Mouse (Mus musculus): Measurements from ENCODE around the gene Auts2. TPM values are rescaled to one million over a fixed set of nuclear protein-coding genes. Genes with fewer than 3 reads are reported as not detected.

The Auts2 gene
- polyA plus RNA-seq, 1 experiment from 2014 or later: 14.7 TPM

DNA sequence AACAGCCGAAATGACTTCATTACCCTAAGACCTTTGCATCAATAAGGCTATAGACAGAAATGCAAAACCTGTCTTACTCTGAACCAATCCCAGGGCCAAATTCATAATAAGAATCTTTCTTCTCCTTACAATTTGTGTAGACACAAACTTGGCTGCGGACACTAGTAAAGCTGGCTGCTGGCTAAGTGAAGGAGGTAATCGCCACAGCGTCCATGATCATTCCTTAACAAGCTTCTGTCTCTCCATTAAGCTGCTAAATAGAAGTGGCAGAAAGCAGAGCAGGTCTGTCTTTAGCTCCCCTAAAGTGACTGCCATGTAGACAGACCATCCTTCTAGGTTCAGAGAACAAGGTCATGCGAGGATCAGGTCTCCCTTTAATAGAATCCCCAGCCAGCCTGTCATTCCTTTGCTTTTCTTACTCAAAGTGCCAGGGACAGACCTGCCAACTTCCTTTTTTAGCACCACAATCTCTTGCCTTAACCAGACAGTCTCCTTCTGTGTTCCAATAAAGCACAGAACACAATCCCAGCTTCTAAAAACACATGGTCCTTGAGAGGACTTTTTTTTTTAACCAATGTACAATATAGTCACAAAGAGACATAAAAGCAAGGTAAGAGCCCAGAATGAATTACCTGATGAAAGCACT, 70.8 kb downstream of the Auts2 start:
- H3K4me3 ChIP-seq (ENCODE audit: low read length): no peak overlapping the region
- H3K36me3 ChIP-seq (ENCODE audit: control insufficient read depth, insufficient read depth, low read length): no peaks in the 10 kb centered on the region
- no peaks in the 10 kb centered on the region for H3K27me3 ChIP-seq (replicated peaks; ENCODE audit: control insufficient read depth, insufficient read depth, low read length)
- H3K4me1 ChIP-seq (ENCODE audit: control insufficient read depth, insufficient read depth, low read length): no peaks in the 10 kb centered on the region
- no peak for ATAC-seq
- no peak overlapping the region for H3K4me2 ChIP-seq (ENCODE audit: low read depth, low read length)
- no peak overlapping the region for H3K9ac ChIP-seq (ENCODE audit: low read depth, low read length)
- WGBS: 84% methylated on average over 5 of the region's 5 CpGs
- H3K9me3 ChIP-seq (ENCODE audit: control insufficient read depth, low read length): no peaks in the 10 kb centered on the region
- no peak overlapping the region for H3K27ac ChIP-seq (ENCODE audit: low read length)

DNA sequence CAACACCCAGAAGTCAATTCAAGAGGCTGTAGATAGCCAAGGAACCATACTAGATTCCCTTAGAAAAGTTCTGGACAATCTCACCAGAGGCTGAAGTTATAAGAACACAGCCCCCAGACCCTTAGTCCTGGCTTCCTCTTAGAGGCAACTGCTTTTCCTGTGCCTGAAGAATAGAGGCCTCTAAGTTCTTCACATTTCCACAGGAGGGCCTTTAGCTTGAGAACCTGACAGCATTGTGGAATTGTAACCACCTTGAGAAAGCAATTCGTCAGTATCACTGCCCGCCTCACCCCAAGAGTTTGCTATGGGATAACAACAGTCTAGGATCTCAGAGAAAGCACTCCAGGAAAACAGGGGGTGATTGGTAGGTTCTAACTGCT, 75.8 kb downstream of the Auts2 start:
- Histone ChIP-seq H3K27ac (ENCODE audit: low read length) (no peak overlapping the region), H3K27me3 (replicated peaks; ENCODE audit: control insufficient read depth, insufficient read depth, low read length) (no peaks in the 10 kb centered on the region), H3K36me3 (ENCODE audit: control insufficient read depth, insufficient read depth, low read length) (no peaks in the 10 kb centered on the region), H3K4me1 (ENCODE audit: control insufficient read depth, insufficient read depth, low read length) (peaks cover 4% of the 10 kb centered on the region; the same call in 1 of the 2 replicates), H3K9ac (ENCODE audit: low read depth, low read length) (no peak overlapping the region), H3K9me3 (ENCODE audit: control insufficient read depth, low read length) (no peaks in the 10 kb centered on the region), H3K4me3 (ENCODE audit: low read length) (no peak overlapping the region), H3K4me2 (ENCODE audit: low read depth, low read length) (no peak overlapping the region)
- ATAC-seq: no peak
- 82% methylated on average over 2 of the region's 2 CpGs for WGBS

DNA sequence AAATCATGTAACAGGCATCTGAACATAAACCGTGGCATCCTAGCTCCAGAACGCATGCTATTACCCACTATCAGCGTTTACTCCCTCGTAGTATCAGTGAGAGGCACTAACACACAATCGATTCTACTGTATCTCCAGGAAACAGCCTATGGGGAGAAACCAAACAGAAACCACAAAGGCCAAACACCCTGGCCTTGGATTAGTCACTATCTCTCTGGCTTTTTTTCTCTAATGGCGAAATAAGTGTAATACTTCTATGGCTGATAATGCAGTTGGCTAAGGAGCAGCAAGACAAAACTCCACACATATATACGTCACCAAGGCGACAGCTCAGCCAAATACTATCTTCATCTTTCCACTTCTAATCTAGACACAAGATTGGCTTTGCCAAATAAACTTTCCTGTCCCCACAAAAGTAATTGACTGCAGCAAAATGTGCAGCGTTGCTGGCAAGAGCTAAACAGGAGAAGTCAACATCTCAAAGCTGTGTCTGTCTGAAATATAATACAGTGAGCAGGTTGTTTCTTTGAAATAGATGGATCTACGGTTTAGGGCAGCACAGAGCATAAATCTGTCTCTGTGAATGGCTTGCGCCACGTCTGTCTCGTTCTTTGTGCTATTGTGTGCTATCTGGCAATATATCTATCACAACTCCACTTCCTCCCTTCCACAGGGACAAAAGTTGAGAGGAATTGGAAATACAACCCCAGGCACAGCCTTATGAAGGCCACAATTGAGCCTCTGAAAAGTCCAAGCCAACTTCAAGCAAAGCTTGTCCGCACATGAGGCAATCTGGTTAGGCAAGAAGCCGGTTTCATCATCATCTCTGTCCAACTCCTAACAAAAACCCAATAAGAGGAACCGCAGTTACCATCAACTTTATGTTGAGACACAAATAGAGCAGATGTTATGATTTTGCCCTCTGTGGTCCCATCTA, 76.4 kb downstream of the Auts2 start:
- peaks cover 4% of the 10 kb centered on the region; the same call in 1 of the 2 replicates for H3K4me1 ChIP-seq (ENCODE audit: control insufficient read depth, insufficient read depth, low read length)
- no peak overlapping the region for H3K9ac ChIP-seq (ENCODE audit: low read depth, low read length)
- H3K4me3 ChIP-seq (ENCODE audit: low read length): no peak overlapping the region
- 64% methylated on average over 16 of the region's 16 CpGs for WGBS
- ATAC-seq: peak; percentile 87
- H3K27ac ChIP-seq (ENCODE audit: low read length): 0 out of 2 replicates have a peak overlapping the region, but pooled peaks have one; percentile 4
- no peaks in the 10 kb centered on the region for H3K9me3 ChIP-seq (ENCODE audit: control insufficient read depth, low read length)
- no peak overlapping the region for H3K4me2 ChIP-seq (ENCODE audit: low read depth, low read length)
- H3K36me3 ChIP-seq (ENCODE audit: control insufficient read depth, insufficient read depth, low read length): no peaks in the 10 kb centered on the region
- H3K27me3 ChIP-seq (replicated peaks; ENCODE audit: control insufficient read depth, insufficient read depth, low read length): no peaks in the 10 kb centered on the region

DNA sequence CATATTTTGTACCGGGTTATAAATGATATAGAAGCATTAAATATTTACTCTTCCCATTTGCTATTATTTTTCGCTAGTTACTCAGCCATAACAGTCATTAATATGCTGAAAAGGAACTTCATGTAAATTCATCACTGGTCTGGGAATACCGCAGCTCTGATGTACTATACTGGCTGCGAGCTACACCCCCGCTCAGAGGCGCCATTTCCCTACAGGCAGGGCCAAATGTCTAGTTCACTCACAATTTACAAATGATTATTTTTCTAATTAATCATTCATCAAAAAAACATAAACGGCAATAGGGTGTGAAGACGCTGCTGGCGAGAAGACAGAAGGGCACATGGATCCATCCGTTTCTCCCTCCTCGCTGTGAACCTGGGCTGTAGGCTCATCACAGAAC, 80.6 kb downstream of the Auts2 start:
- ATAC-seq: no peak
- H3K27me3 ChIP-seq (replicated peaks; ENCODE audit: control insufficient read depth, insufficient read depth, low read length): no peaks in the 10 kb centered on the region
- no peak overlapping the region for H3K4me3 ChIP-seq (ENCODE audit: low read length)
- no peak overlapping the region for H3K9ac ChIP-seq (ENCODE audit: low read depth, low read length)
- H3K36me3 ChIP-seq (ENCODE audit: control insufficient read depth, insufficient read depth, low read length): no peaks in the 10 kb centered on the region
- WGBS: 75% methylated on average over 11 of the region's 11 CpGs
- H3K27ac ChIP-seq (ENCODE audit: low read length): no peak overlapping the region
- H3K9me3 ChIP-seq (ENCODE audit: control insufficient read depth, low read length): no peaks in the 10 kb centered on the region
- H3K4me2 ChIP-seq (ENCODE audit: low read depth, low read length): no peak overlapping the region
- peaks cover 4% of the 10 kb centered on the region; the same call in 1 of the 2 replicates for H3K4me1 ChIP-seq (ENCODE audit: control insufficient read depth, insufficient read depth, low read length)

DNA sequence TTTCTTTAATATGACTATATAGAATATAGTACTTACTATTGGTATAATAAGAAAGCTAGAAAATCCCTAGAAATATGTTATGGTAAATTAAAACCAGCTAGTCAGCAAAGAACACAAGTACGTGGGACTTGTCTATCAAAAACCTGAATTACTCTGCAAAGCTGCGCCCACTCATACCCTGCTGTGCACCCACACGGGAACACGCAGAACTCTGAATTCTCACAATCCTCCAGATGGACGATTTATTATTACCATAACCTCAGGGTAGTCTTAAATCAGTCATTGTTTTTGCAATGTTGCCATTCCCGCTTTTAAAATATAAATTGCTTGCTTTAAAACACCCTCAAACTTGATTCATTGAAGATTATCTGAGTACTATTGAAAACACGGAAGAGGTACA, 84.6 kb downstream of the Auts2 start:
- Histone ChIP-seq H3K4me2 (ENCODE audit: low read depth, low read length) (no peak overlapping the region), H3K36me3 (ENCODE audit: control insufficient read depth, insufficient read depth, low read length) (no peaks in the 10 kb centered on the region), H3K4me1 (ENCODE audit: control insufficient read depth, insufficient read depth, low read length) (no peaks in the 10 kb centered on the region), H3K9me3 (ENCODE audit: control insufficient read depth, low read length) (no peaks in the 10 kb centered on the region), H3K9ac (ENCODE audit: low read depth, low read length) (no peak overlapping the region), H3K27me3 (replicated peaks; ENCODE audit: control insufficient read depth, insufficient read depth, low read length) (no peaks in the 10 kb centered on the region), H3K27ac (ENCODE audit: low read length) (no peak overlapping the region), H3K4me3 (ENCODE audit: low read length) (no peak overlapping the region)
- ATAC-seq: no peak
- 76% methylated on average over 7 of the region's 7 CpGs for WGBS

DNA sequence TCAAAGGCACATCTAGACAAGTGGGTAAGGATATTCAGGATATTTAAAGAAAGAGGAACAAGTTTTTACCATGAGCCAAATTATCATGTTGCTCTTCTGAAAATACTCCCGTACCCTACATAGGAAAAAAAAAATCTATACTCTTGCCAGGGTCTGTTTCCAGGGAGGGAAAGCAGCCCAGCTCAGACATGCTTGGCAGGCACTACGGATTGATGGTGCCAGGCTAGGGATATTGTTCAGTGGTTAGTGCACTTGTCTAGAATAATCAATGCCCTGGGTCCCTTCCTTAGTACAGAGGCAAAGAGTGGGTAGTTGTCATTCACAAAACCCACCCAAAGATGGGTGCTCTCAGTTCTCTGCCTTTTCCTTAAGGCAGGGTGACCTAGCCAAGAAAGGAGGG, 90.8 kb downstream of the Auts2 start:
- no peak overlapping the region for H3K9ac ChIP-seq (ENCODE audit: low read depth, low read length)
- no peaks in the 10 kb centered on the region for H3K9me3 ChIP-seq (ENCODE audit: control insufficient read depth, low read length)
- 80% methylated on average over 2 of the region's 2 CpGs for WGBS
- H3K4me3 ChIP-seq (ENCODE audit: low read length): no peak overlapping the region
- no peak for ATAC-seq
- H3K27ac ChIP-seq (ENCODE audit: low read length): no peak overlapping the region
- no peaks in the 10 kb centered on the region for H3K27me3 ChIP-seq (replicated peaks; ENCODE audit: control insufficient read depth, insufficient read depth, low read length)
- no peaks in the 10 kb centered on the region for H3K4me1 ChIP-seq (ENCODE audit: control insufficient read depth, insufficient read depth, low read length)
- no peak overlapping the region for H3K4me2 ChIP-seq (ENCODE audit: low read depth, low read length)
- no peaks in the 10 kb centered on the region for H3K36me3 ChIP-seq (ENCODE audit: control insufficient read depth, insufficient read depth, low read length)

DNA sequence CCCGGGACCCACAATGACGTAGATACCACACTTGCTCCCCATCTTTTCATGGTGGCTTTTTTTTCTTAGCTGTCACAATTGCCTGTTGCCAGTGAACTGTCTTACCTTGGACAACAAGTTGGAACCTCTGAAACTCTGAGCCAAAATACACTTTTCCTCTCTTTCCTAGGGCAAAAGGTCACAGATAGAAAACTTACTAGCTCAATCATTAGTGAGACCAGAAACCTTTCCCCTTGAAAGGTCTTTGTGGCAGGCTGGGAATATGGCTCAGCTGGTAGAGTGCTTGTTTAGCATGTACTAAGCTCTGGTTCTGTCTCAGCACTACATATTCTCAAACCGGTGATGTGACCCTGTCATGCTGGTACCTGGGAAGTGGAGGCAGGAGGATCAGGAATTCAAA, 93.1 kb downstream of the Auts2 start:
- 95% methylated on average over 3 of the region's 3 CpGs for WGBS
- Histone ChIP-seq H3K27me3 (replicated peaks; ENCODE audit: control insufficient read depth, insufficient read depth, low read length) (no peaks in the 10 kb centered on the region), H3K9me3 (ENCODE audit: control insufficient read depth, low read length) (no peaks in the 10 kb centered on the region), H3K4me3 (ENCODE audit: low read length) (no peak overlapping the region), H3K4me1 (ENCODE audit: control insufficient read depth, insufficient read depth, low read length) (no peaks in the 10 kb centered on the region), H3K9ac (ENCODE audit: low read depth, low read length) (no peak overlapping the region), H3K36me3 (ENCODE audit: control insufficient read depth, insufficient read depth, low read length) (no peaks in the 10 kb centered on the region), H3K4me2 (ENCODE audit: low read depth, low read length) (no peak overlapping the region), H3K27ac (ENCODE audit: low read length) (no peak overlapping the region)
- ATAC-seq: no peak

DNA sequence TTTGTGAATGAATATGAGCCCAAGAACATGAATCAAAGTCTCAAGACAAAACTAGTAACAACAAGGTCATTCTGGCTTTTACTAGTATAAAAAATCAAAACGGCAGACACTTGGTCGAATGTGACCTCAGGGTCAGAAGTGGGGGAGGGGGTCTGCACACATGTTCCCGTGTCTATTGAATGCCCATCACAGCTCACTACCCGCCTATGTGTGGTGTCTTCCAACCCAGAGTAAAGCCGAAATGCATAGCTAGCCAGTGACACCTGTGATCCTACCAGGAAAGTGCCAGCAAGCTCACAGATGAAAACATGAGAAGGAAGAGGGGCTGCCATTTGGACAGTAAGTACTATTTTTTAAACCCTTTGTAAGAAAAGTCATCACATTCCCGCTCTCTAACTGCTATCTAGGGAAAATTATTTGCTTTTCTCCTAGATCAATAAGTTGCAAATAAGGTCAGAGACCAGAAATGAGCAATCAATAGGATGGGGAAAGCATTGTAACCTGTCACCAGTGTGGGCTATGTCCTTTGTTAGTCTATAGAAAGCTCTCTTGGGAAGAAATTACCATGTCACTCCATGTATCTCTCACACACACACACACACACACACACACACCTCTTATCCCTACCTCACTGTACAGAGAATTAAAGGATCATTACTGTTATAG, 94.6 kb downstream of the Auts2 start:
- no peak for ATAC-seq
- no peaks in the 10 kb centered on the region for H3K27me3 ChIP-seq (replicated peaks; ENCODE audit: control insufficient read depth, insufficient read depth, low read length)
- no peak overlapping the region for H3K27ac ChIP-seq (ENCODE audit: low read length)
- H3K4me3 ChIP-seq (ENCODE audit: low read length): no peak overlapping the region
- H3K9ac ChIP-seq (ENCODE audit: low read depth, low read length): no peak overlapping the region
- H3K4me2 ChIP-seq (ENCODE audit: low read depth, low read length): no peak overlapping the region
- no peaks in the 10 kb centered on the region for H3K4me1 ChIP-seq (ENCODE audit: control insufficient read depth, insufficient read depth, low read length)
- H3K9me3 ChIP-seq (ENCODE audit: control insufficient read depth, low read length): no peaks in the 10 kb centered on the region
- WGBS: 65% methylated on average over 6 of the region's 6 CpGs
- H3K36me3 ChIP-seq (ENCODE audit: control insufficient read depth, insufficient read depth, low read length): no peaks in the 10 kb centered on the region

DNA sequence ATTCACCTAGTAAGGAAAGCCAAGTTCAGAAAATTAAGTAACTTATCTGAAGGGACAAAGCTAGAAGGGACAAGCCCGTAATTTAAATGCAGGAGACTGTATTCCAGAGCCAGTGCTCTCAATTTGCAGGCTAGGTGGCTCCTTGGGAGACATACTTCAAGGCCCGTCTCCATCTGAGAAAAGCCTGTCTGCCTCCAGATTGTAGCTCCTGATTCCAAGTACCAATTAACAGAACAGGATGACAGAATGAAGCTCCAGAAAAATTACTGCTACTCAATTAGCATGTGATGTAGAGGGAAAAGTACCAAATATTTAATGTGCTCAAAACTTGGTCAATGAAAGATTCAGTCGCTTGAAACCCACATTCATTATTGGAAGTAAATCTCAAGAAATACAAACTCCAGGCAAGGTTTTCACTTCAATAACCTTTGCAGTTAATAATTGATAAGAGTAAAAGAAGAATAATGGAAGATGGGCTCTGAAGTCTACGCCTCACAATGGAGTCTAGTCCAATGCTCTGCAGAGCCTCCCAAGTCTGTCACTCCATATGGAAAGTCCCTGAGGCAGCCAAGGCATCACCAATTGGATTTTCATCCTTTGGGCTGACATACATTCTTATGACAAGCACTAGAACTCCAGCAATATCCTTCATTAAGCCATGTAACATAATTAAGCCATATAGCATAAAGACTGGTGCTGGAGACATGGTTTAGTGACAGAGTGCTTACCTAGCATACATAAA, 97.8 kb downstream of the Auts2 start:
- Histone ChIP-seq H3K9ac (ENCODE audit: low read depth, low read length) (no peak overlapping the region), H3K9me3 (ENCODE audit: control insufficient read depth, low read length) (no peaks in the 10 kb centered on the region), H3K27me3 (replicated peaks; ENCODE audit: control insufficient read depth, insufficient read depth, low read length) (no peaks in the 10 kb centered on the region), H3K27ac (ENCODE audit: low read length) (no peak overlapping the region), H3K36me3 (ENCODE audit: control insufficient read depth, insufficient read depth, low read length) (no peaks in the 10 kb centered on the region), H3K4me2 (ENCODE audit: low read depth, low read length) (no peak overlapping the region), H3K4me1 (ENCODE audit: control insufficient read depth, insufficient read depth, low read length) (no peaks in the 10 kb centered on the region), H3K4me3 (ENCODE audit: low read length) (no peak overlapping the region)
- WGBS: 84% methylated on average over 4 of the region's 4 CpGs
- ATAC-seq: no peak
